Comparison of ENCODE assay signal across 11 mouse cellular contexts in genomic region chr19:6831331-6831730, GRCm38 (mm10). TPM values are rescaled to one million over a fixed set of nuclear protein-coding genes. Genes with fewer than 3 reads are reported as not detected.
DNase-seq lines count a peak whose midpoint lies in the region; ATAC-seq and TF ChIP-seq lines count a peak whose summit lies in the region.
"Had no signal": no experiment of that assay in that cellular context is flagged by ENCODE, and none has a peak within 500 bp of the region (broad histone marks: within the 10 kb centered on the region; RNA-seq: fewer than 3 reads in every experiment).

No protein-coding gene starts in this region.

- H3K9ac ChIP-seq in liver, embryonic 12.5 days, result no peak overlapping the region
- H3K9ac ChIP-seq in liver, postnatal 0 days (replicated peaks), result no peak overlapping the region
- H3K9ac ChIP-seq in embryonic facial prominence, embryonic 11.5 days (replicated peaks; ENCODE audit: low read length), result peak overlapping the region; percentile 32
- peak overlapping the region; percentile 61 for H3K9ac ChIP-seq in hindbrain, embryonic 16.5 days (ENCODE audit: low read depth, low read length)
- H3K9ac ChIP-seq in neural tube, embryonic 15.5 days (replicated peaks), result peak overlapping the region; percentile 33; the same call in 1 of the 2 replicates
- H3K9ac ChIP-seq: lung, embryonic 15.5 days had no signal

- H3K4me3 ChIP-seq in liver, embryonic 12.5 days, result 0 out of 2 replicates have a peak overlapping the region, but pooled peaks have one; percentile 7
- no peak overlapping the region for H3K4me3 ChIP-seq in liver, postnatal 0 days (ENCODE audit: low read depth, low read length)
- H3K4me3 ChIP-seq in embryonic facial prominence, embryonic 11.5 days (ENCODE audit: low read depth, low read length), result peak overlapping the region; percentile 29
- H3K4me3 ChIP-seq in hindbrain, embryonic 16.5 days (ENCODE audit: low read length), result peak overlapping the region; percentile 43
- H3K4me3 ChIP-seq in neural tube, embryonic 15.5 days (replicated peaks), result peak overlapping the region; percentile 43
- H3K4me3 ChIP-seq: lung, embryonic 15.5 days had no signal

- TF ChIP-seq EP300 in liver, postnatal 0 days (IDR thresholded peaks at IDR 0.05; ENCODE audit: low read depth), result no peak

- H3K27ac ChIP-seq in liver, embryonic 12.5 days, result no peak overlapping the region
- no peak overlapping the region for H3K27ac ChIP-seq in liver, postnatal 0 days (ENCODE audit: low read depth)
- H3K27ac ChIP-seq in embryonic facial prominence, embryonic 11.5 days (replicated peaks; ENCODE audit: low read depth, low read length), result no peak overlapping the region
- H3K27ac ChIP-seq in hindbrain, embryonic 16.5 days (ENCODE audit: low read depth, low read length), result no peak overlapping the region
- 0 out of 2 replicates have a peak overlapping the region, but pooled peaks have one; percentile 33 for H3K27ac ChIP-seq in neural tube, embryonic 15.5 days (replicated peaks)
- H3K27ac ChIP-seq: lung, embryonic 15.5 days had no signal

- H3K9me3 ChIP-seq in liver, embryonic 12.5 days (replicated peaks), result no peaks in the 10 kb centered on the region
- no peaks in the 10 kb centered on the region for H3K9me3 ChIP-seq in liver, postnatal 0 days (ENCODE audit: low read length)
- no peaks in the 10 kb centered on the region for H3K9me3 ChIP-seq in embryonic facial prominence, embryonic 11.5 days (replicated peaks; ENCODE audit: control insufficient read depth, low read length)
- no peaks in the 10 kb centered on the region for H3K9me3 ChIP-seq in hindbrain, embryonic 16.5 days (ENCODE audit: control insufficient read depth, low read length)
- no peaks in the 10 kb centered on the region for H3K9me3 ChIP-seq in neural tube, embryonic 15.5 days (replicated peaks)
- H3K9me3 ChIP-seq: lung, embryonic 15.5 days had no signal

- WGBS in liver, embryonic 12.5 days (ENCODE audit: insufficient replicate concordance), result 19% methylated on average over 17 of the region's 17 CpGs
- WGBS in liver, postnatal 0 days (ENCODE audit: insufficient replicate concordance), result 52% methylated on average over 17 of the region's 17 CpGs
- 3% methylated on average over 17 of the region's 17 CpGs for WGBS in embryonic facial prominence, embryonic 11.5 days
- 7% methylated on average over 17 of the region's 17 CpGs for WGBS in hindbrain, embryonic 16.5 days
- WGBS in neural tube, embryonic 15.5 days, result 11% methylated on average over 17 of the region's 17 CpGs

- H3K27me3 ChIP-seq in liver, embryonic 12.5 days (replicated peaks), result peaks cover 53% of the 10 kb centered on the region
- peaks cover 27% of the 10 kb centered on the region for H3K27me3 ChIP-seq in liver, postnatal 0 days (ENCODE audit: insufficient read depth, low read length)
- peaks cover 41% of the 10 kb centered on the region for H3K27me3 ChIP-seq in embryonic facial prominence, embryonic 11.5 days (ENCODE audit: control insufficient read depth, insufficient read depth, low read length)
- H3K27me3 ChIP-seq in hindbrain, embryonic 16.5 days (replicated peaks; ENCODE audit: control insufficient read depth, insufficient read depth, low read length), result peaks cover 26% of the 10 kb centered on the region
- H3K27me3 ChIP-seq in neural tube, embryonic 15.5 days (replicated peaks), result peaks cover 47% of the 10 kb centered on the region

- H3K4me2 ChIP-seq in liver, embryonic 12.5 days, result peak overlapping the region; percentile 34
- no peak overlapping the region for H3K4me2 ChIP-seq in liver, postnatal 0 days (ENCODE audit: low read depth, low read length)
- H3K4me2 ChIP-seq in embryonic facial prominence, embryonic 11.5 days (ENCODE audit: low read depth, low read length), result peak overlapping the region; percentile 62
- H3K4me2 ChIP-seq in hindbrain, embryonic 16.5 days (ENCODE audit: low read length), result peak overlapping the region; percentile 53
- H3K4me2 ChIP-seq in neural tube, embryonic 15.5 days, result peak overlapping the region; percentile 70
- H3K4me2 ChIP-seq: lung, embryonic 15.5 days had no signal

- ATAC-seq in liver, embryonic 12.5 days, result no peak
- ATAC-seq in liver, postnatal 0 days, result no peak
- ATAC-seq in embryonic facial prominence, embryonic 11.5 days (replicated peaks; ENCODE audit: insufficient number of reproducible peaks, low FRiP score, low TSS enrichment, low read depth), result no peak
- peak; percentile 43; the same call in 1 of the 2 replicates for ATAC-seq in hindbrain, embryonic 16.5 days
- ATAC-seq in neural tube, embryonic 15.5 days (ENCODE audit: low FRiP score), result peak; percentile 72
- no peak for ATAC-seq in monocyte, adult 5-6 weeks (replicated peaks; ENCODE audit: insufficient number of reproducible peaks, low FRiP score, low TSS enrichment, poor library complexity, severe bottlenecking)
- no peak for ATAC-seq in inflammation-experienced regulatory T-cells, adult 6 months

- no peak for TF ChIP-seq CTCF in liver, postnatal 0 days (IDR thresholded peaks at IDR 0.05; ENCODE audit: low read depth)

- DNase-seq in liver, postnatal 0 days, result no peak
- DNase-seq in embryonic facial prominence, embryonic 11.5 days (ENCODE audit: low spot score), result peak; percentile 27
- DNase-seq in spleen, adult 12 weeks (ENCODE audit: low spot score), result no peak
- DNase-seq: kidney, adult 8-10 months; thymus, postnatal 25 days had no signal

- H3K4me1 ChIP-seq in liver, embryonic 12.5 days, result peaks cover 42% of the 10 kb centered on the region
- no peaks in the 10 kb centered on the region; the same call in 1 of the 2 replicates for H3K4me1 ChIP-seq in liver, postnatal 0 days (ENCODE audit: insufficient read depth)
- peaks cover 13% of the 10 kb centered on the region for H3K4me1 ChIP-seq in embryonic facial prominence, embryonic 11.5 days (ENCODE audit: control insufficient read depth, insufficient read depth, low read length)
- H3K4me1 ChIP-seq in hindbrain, embryonic 16.5 days (ENCODE audit: control insufficient read depth, insufficient read depth, low read depth, low read length), result peaks cover 17% of the 10 kb centered on the region
- peaks cover 27% of the 10 kb centered on the region for H3K4me1 ChIP-seq in neural tube, embryonic 15.5 days

- H3K36me3 ChIP-seq in liver, embryonic 12.5 days, result peaks cover 21% of the 10 kb centered on the region
- peaks cover 3% of the 10 kb centered on the region for H3K36me3 ChIP-seq in liver, postnatal 0 days (replicated peaks; ENCODE audit: insufficient read depth, low read length)
- H3K36me3 ChIP-seq in embryonic facial prominence, embryonic 11.5 days (replicated peaks; ENCODE audit: control insufficient read depth, insufficient read depth, low read depth, low read length), result no peaks in the 10 kb centered on the region
- 0 out of 2 replicates have a peak, but pooled peaks cover 6% of the 10 kb centered on the region for H3K36me3 ChIP-seq in hindbrain, embryonic 16.5 days (ENCODE audit: control insufficient read depth, insufficient read depth, low read length)
- H3K36me3 ChIP-seq in neural tube, embryonic 15.5 days, result peaks cover 11% of the 10 kb centered on the region

RNA-seq across cellular contexts. Expression of gene Rps6ka4, which starts 9.1 kb away (rescaled TPM):
- 8.5 and 8.7 TPM in 2 replicates for polyA plus RNA-seq in liver, embryonic 12.5 days (2016; fragmentation: Nextera tagmentation; extraction: Ambion mirVana)
- polyA plus RNA-seq in liver, postnatal 0 days (2015; fragmentation: Nextera tagmentation; extraction: Ambion mirVana), result 4.2 and 5.2 TPM in 2 replicates
- 5.9 TPM in 2 replicates for polyA plus RNA-seq in embryonic facial prominence, embryonic 11.5 days (2014; fragmentation: Nextera tagmentation; extraction: Ambion mirVana)
- polyA plus RNA-seq in hindbrain, embryonic 16.5 days (2015; fragmentation: Nextera tagmentation; extraction: Ambion mirVana), result 17.3 and 17.4 TPM in 2 replicates
- polyA plus RNA-seq in neural tube, embryonic 15.5 days (2015; fragmentation: Nextera tagmentation; extraction: Ambion mirVana), result 15.7 and 16.2 TPM in 2 replicates
- total RNA-seq in monocyte, adult 5-6 weeks (2017), result 11.8 to 24.6 TPM (median 20.5 TPM) in 3 replicates
- 10 to 100 TPM in 1 of 3 experiments, 1 to 10 TPM in 2; 7.4 to 13.5 (median 8.6) TPM for polyA plus RNA-seq in inflammation-experienced regulatory T-cells, adult 6 months (2017; shearing (Covaris generic))

RNA-seq across cellular contexts. Expression of gene Ccdc88b, which starts 26.7 kb away (rescaled TPM):
- polyA plus RNA-seq in liver, embryonic 12.5 days (2016; fragmentation: Nextera tagmentation; extraction: Ambion mirVana), result 2.8 and 3.3 TPM in 2 replicates
- 2.6 and 2.8 TPM in 2 replicates for polyA plus RNA-seq in liver, postnatal 0 days (2015; fragmentation: Nextera tagmentation; extraction: Ambion mirVana)
- 0.39 and 0.88 TPM in 2 replicates for polyA plus RNA-seq in embryonic facial prominence, embryonic 11.5 days (2014; fragmentation: Nextera tagmentation; extraction: Ambion mirVana)
- 0.80 and 0.85 TPM in 2 replicates for polyA plus RNA-seq in hindbrain, embryonic 16.5 days (2015; fragmentation: Nextera tagmentation; extraction: Ambion mirVana)
- 0.92 and 1.8 TPM in 2 replicates for polyA plus RNA-seq in neural tube, embryonic 15.5 days (2015; fragmentation: Nextera tagmentation; extraction: Ambion mirVana)
- 92.9 to 171 TPM (median 102 TPM) in 3 replicates for total RNA-seq in monocyte, adult 5-6 weeks (2017)
- 1 to 10 TPM; 4.4 to 5.8 (median 4.7) TPM for polyA plus RNA-seq in inflammation-experienced regulatory T-cells, adult 6 months (2017; shearing (Covaris generic))

Comparison
In these comparisons a context has a peak if more than half of its experiments do, and no peak if none do; other contexts are left out.
1. ATAC-seq: peak in hindbrain, embryonic 16.5 days (single experiment) and neural tube, embryonic 15.5 days (single experiment); none in liver, embryonic 12.5 days (single experiment), liver, postnatal 0 days (single experiment), embryonic facial prominence, embryonic 11.5 days (single experiment), monocyte, adult 5-6 weeks (single experiment) and inflammation-experienced regulatory T-cells, adult 6 months (single experiment).
2. H3K9ac ChIP-seq: peak in embryonic facial prominence, embryonic 11.5 days (single experiment), hindbrain, embryonic 16.5 days (single experiment) and neural tube, embryonic 15.5 days (single experiment); none in liver, embryonic 12.5 days (single experiment) and liver, postnatal 0 days (single experiment).